Mouse (Mus musculus) retina, postnatal 1 day (tissue): ENCODE measurements around the gene Ubl3.

Experiments
- DNase-seq: peaks from one replicate; pipeline ENCODE4 v3.0.0-alpha.2; 2012

Ubl3 gene

DNA sequence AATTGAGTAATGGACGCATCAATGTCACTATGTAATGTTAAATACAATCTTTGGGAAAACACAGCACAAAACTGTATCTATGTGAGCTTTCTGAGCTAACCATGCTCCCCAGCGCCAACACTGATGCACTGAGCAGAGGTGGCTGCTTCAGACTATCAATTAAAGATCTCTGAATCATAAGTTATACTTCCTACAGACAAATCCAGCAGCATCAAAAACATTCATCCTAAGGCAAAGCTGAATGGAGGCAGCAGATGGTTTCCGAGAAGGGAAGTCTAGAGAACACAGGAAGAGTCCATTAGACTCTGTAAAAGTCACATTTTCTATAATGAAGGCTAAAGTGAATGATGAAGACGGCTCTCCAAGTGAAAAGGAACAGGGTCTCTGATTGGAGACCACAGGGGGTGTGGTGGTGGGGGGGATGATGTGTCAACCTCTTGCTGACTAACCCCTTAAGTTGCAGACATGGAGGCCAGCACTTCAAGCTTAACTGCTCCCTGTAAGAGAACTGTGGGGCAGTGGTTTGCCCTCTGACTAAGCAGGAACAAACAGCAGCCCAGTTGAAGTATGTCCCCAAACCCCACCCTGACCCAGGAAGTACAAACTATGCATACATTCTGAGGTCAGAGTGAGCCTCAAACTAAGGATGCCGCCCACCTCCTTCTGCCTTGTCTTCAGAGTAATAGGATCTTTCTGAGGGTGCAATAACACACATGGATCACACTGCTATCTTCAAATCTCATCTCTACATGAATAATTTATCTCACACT is 29.2 kb downstream of the Ubl3 start:
- DNase-seq: no peak

- DNase-seq: no peak
These were observed 30.2 kb downstream of the Ubl3 start for GRCm38 (mm10) chr5:148522378-148522777.

- DNase-seq: no peak
These were observed 35.1 kb downstream of the Ubl3 start for GRCm38 (mm10) chr5:148517445-148517844.

DNA sequence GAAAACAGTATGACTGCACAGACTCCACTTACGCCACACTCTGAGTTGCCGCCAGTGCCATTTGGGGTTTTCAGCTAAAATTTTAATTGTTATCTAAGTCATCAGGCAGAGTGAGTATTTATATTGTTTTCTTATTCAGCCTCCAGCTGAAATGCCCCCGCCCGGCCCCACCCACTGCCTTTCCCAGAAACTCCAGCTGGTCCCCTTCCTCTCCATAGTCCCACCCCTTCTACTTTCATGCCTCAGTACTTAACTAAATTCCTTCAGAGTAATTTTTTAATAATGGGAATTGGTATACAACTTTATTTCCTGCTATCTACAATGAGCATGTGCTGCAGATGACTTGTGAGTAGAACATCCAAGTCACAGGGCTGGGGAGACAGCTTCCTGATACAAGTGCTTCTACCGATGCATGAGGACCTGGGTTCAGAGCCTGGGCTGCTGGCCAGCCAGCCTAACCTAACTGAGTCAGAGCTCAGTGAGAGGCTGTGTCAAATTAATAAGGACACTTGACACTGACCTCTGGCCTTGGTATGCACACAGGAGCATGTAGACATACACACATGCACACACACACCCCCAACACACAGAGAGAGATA is 40.4 kb downstream of the Ubl3 start:
- no peak for DNase-seq

DNA sequence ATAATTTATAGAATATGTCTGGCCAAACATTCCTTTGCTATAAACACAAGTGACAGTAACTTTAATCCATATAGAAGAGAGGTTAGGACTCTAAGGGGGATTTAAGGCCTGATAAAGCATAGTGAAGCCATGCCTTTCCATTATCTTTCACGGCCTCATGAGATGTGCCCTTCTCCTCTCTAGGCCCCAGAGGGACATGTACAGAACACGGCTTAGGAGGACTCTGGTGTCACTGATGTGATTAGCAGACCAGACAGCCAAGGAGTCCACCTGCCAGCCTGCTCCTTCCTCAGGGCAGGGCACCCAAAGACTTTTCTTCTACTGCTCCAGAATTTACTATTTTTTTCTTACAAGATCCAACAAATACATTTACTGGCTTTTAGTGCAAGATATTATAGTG is 42.3 kb downstream of the Ubl3 start:
- no peak for DNase-seq

DNA sequence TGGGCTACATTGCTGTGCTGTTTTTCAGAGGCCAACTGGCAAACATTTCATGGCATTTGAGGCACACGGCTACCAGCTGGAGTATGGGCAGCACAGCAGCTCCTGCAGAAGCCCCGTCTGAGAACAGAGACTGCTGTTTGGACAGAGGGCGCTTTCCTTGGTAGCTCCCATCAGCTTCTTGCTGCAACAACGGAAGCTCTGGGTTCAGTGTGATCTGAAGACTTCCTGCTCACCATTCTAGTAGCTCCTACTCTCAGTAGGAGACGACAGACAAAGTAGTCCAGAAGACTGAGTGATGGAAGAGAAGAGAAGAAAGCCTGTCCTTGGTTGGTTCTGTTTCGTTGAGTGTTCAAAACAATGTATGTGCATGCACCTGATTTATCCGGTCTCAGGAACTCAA is 42.9 kb downstream of the Ubl3 start:
- no peak for DNase-seq

GRCm38 (mm10) chr5:148508901-148509604 is 43.5 kb downstream of the Ubl3 start:
- DNase-seq: no peak

DNA sequence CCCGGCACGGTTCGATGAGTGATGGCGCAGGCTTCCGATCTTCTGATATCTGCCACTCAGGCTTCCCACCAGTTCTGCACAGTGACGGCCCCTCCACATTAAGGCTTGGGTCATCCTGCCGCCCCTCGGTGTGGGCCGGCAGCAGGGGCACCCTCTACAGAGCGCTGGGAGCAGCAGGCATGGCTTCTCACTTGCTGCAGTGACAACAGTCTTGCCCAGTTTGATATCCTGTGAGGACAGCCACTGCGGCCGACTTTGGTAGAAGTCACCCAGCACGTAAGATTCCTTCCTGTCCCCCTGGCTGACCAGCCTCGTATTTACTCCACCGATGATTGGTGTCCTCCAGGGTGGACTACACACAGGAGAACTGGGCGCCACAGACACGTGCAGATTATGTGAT is 47.2 kb downstream of the Ubl3 start:
- no peak for DNase-seq

DNA sequence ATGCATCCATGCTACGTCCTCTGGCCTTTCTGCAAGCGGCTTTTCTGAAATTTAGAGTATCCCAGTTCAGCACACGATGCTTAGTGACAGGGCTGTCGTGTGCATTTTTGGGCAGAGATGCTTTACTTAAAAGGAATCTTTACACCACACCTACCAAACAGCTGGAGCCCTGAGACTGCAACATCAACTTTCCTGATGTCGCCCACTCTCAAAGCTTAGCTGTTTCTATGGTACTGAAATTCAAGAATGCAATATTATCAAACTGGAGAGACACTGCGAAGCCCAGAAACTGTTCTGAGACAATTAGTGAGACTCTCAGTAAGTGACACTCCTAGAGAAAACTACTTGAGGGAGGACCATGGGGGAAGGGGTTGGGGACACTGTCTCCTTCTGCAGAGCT is 50.4 kb downstream of the Ubl3 start:
- DNase-seq: no peak

DNA sequence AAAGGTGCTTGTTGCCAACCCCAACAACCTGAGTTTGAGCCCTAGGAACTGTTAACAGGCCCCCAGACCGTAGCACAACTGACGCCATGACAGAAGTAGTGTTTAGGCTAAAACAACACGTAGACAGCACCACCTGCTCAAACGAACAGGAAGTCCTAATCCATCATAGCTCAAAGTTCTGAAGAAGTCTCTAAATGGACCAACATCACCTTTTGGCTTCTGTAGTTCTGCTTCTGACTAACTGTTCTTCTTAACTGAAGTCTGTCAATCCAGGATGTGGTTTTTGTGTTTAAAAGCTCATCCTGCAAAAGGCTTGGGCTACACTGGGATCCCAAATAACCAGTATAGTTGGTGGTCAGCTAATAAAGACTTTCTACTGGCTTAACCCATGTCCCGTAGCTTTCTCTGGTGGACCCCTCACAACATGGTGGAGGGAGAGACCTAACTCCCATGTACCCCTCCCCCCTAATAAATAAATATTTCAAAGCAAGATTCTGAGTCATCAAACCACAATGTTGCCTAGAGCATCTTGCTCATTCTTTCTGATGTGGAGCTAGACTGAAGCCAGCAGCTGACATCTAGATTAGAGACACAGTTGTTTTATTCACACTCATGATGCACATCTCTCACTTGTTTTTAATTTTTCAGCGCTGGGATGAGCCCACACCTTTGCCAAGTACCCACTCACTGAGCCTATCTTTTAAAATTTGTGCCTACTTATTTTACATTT is 51.2 kb downstream of the Ubl3 start:
- no peak for DNase-seq

GRCm38 (mm10) chr5:148500516-148500915 is 52.1 kb downstream of the Ubl3 start:
- no peak for DNase-seq

- no peak for DNase-seq
These were observed 53.0 kb downstream of the Ubl3 start for GRCm38 (mm10) chr5:148499616-148500015.

DNA sequence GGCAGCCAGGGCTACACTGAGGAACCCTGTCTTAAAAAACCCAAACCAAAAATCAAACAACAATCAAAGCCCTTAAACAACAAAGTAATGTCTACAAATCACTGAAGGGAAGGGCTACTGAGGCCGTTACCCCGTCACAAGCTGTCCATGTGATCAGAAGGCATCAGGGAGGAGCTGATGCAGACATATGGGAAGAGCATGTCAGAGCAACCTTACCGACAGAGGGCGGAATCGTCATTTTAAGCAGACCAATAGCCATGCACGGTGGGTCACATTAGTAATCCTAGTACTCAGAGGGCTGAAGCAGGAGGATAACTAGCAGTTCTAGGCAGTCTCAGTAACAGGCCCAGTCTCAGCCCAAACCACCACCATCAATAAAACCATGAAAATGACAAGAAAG is 56.6 kb downstream of the Ubl3 start:
- DNase-seq: no peak

- no peak for DNase-seq
These were observed 57.4 kb downstream of the Ubl3 start for GRCm38 (mm10) chr5:148495173-148495572.

GRCm38 (mm10) chr5:148494249-148494648 is 58.3 kb downstream of the Ubl3 start:
- no peak for DNase-seq

- DNase-seq: no peak
These were observed 59.6 kb downstream of the Ubl3 start for GRCm38 (mm10) chr5:148493025-148493424.

GRCm38 (mm10) chr5:148490391-148490790 is 62.2 kb downstream of the Ubl3 start:
- DNase-seq: no peak

- DNase-seq: peak; percentile 53
These were observed 62.8 kb downstream of the Ubl3 start for GRCm38 (mm10) chr5:148489724-148490193.

GRCm38 (mm10) chr5:148488891-148489723 is 63.5 kb downstream of the Ubl3 start:
- no peak for DNase-seq

DNA sequence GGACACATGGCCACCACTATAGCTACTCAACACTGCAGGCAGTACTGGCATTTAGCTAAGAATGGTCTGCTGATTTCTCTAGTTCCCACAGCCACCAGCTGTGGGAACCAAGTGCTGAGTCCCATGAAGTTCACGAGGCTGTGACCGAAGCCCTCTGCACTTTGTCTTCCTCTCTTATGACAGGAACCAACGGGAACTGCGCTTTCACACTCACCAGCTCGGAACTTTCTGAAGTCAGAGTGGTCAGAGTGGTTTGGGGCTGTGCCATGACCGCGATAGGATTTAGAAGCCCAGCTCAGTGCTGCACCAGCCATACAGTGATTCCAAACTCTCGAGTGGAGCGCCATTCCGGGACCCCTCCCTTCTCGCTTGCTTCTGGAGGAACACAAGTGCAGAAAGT is 66.4 kb downstream of the Ubl3 start:
- no peak for DNase-seq

DNA sequence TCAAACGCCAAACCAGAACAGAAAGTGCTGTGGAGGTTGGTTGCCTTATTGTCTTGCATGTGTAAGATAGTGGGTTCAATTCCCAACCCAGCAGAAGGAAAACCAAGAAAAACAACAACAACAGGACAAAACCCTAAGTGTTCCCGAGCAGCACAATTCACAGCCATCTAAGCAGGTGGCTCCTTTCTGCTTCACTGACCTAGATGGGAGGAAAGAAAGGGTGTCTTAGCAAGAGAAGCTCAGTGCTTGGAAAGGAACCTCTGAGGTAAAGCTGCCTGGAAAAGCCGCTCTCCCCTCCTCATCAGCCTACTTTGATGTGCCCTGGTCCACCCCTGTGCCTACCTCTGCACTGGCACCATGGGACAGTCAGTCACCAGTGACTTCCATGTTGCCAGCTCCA is 70.8 kb downstream of the Ubl3 start:
- DNase-seq: no peak

DNA sequence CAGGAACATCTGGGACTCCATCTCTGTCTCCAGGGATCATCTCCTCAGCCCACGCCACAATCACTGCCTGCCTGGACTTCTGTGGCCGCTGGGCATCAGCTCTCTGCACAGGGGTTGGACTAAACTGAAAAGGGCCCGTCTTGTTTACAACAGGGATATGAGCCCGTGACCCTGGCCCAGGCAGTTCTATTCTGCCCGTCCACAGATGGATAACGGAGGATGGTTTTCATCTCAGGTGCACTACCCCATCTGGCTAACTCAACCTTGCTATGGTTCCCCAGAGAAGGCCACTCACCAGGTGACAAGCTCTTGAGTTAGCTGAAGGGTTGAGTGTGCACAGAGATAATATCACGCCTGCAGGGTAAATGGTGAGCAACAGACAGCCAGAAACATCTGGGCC is 78.2 kb downstream of the Ubl3 start:
- no peak for DNase-seq
